Mouse (Mus musculus) neural tube, embryonic 15.5 days (tissue): ENCODE data around the gene Maml2. TPM values are rescaled to one million over a fixed set of nuclear protein-coding genes. Genes with fewer than 3 reads are reported as not detected.

Experiments used
- ATAC-seq: fragments of 200-750 bp; cut with Nextera tagmentation; 2 replicates; pipeline ENCODE4 v1.8.0; 2017; ENCODE audit warnings: mild to moderate bottlenecking, moderate TSS enrichment, moderate library complexity; ENCODE audit not compliant: low FRiP score
- H3K27ac ChIP-seq: fragments of 300-500 bp; sonication (generic); replicated peaks from 2 replicates; pipeline ENCODE4 v1.5.1; 2015; ENCODE audit warnings: mild to moderate bottlenecking, inconsistent platforms
- H3K27me3 ChIP-seq: fragments of 300-500 bp; sonication (generic); replicated peaks from 2 replicates; pipeline ENCODE4 v1.6.1; 2015; ENCODE audit warnings: inconsistent platforms
- H3K36me3 ChIP-seq: fragments of 300-500 bp; sonication (generic); 2 replicates; pipeline ENCODE4 v1.6.1; 2015; ENCODE audit warnings: inconsistent platforms
- H3K4me1 ChIP-seq: fragments of 300-500 bp; sonication (generic); 2 replicates; pipeline ENCODE4 v1.6.1; 2015; ENCODE audit warnings: inconsistent platforms
- H3K4me2 ChIP-seq: fragments of 300-500 bp; sonication (generic); 2 replicates; pipeline ENCODE4 v1.6.1; 2015; ENCODE audit warnings: inconsistent platforms, mild to moderate bottlenecking, moderate library complexity
- H3K4me3 ChIP-seq: fragments of 300-500 bp; sonication (generic); replicated peaks from 2 replicates; pipeline ENCODE4 v1.5.1; 2015; ENCODE audit warnings: mild to moderate bottlenecking, inconsistent platforms
- H3K9ac ChIP-seq: fragments of 300-500 bp; sonication (generic); replicated peaks from 2 replicates; pipeline ENCODE4 v1.6.1; 2015; ENCODE audit warnings: mild to moderate bottlenecking, inconsistent platforms
- H3K9me3 ChIP-seq: fragments of 300-500 bp; sonication (generic); replicated peaks from 2 replicates; pipeline ENCODE4 v1.6.1; 2016; ENCODE audit warnings: inconsistent platforms
- WGBS: fragments of 180-500 bp; shearing (Covaris S2); methylation state at CpG from one replicate; pipeline ENCODE4 v1.1.7; 2015; ENCODE audit warnings: mixed read lengths; 5-methylcytosine and 5-hydroxymethylcytosine counted together
- polyA plus RNA-seq: library from polyadenylated mRNA; unstranded; fragments of >200 nt; fragmentation: Nextera tagmentation; extraction: Ambion mirVana; gene quantifications from 2 replicates; pipeline ENCODE4 v1.2.1, GENCODE M21; 2015

Gene Maml2
- polyA plus RNA-seq, 1 experiment from 2014 or later = 12.0 TPM

GRCm38 (mm10) chr9:13587085-13587933, 289.6 kb downstream of the Maml2 start:
- Histone ChIP-seq H3K9ac (no peak overlapping the region), H3K4me1 (peaks cover 20% of the 10 kb centered on the region), H3K27ac (peak overlapping the region; percentile 35), H3K4me3 (no peak overlapping the region), H3K9me3 (no peaks in the 10 kb centered on the region), H3K27me3 (no peaks in the 10 kb centered on the region), H3K4me2 (no peak overlapping the region), H3K36me3 (no peaks in the 10 kb centered on the region)
- 44% methylated on average over 9 of the region's 9 CpGs for WGBS
- peak; percentile 49; the same call in 1 of the 2 replicates for ATAC-seq

- no peaks in the 10 kb centered on the region for H3K36me3 ChIP-seq
- H3K27ac ChIP-seq = no peak overlapping the region
- H3K4me3 ChIP-seq = no peak overlapping the region
- 100% methylated on average over 1 of the region's 1 CpGs for WGBS
- H3K9ac ChIP-seq = no peak overlapping the region
- no peak for ATAC-seq
- no peaks in the 10 kb centered on the region for H3K27me3 ChIP-seq
- no peak overlapping the region for H3K4me2 ChIP-seq
- H3K9me3 ChIP-seq = no peaks in the 10 kb centered on the region
- H3K4me1 ChIP-seq = peaks cover 23% of the 10 kb centered on the region
Measured at GRCm38 (mm10) chr9:13588786-13589185, 291.0 kb downstream of the Maml2 start.

- Histone ChIP-seq H3K36me3 (no peaks in the 10 kb centered on the region), H3K4me1 (peaks cover 32% of the 10 kb centered on the region), H3K4me2 (no peak overlapping the region), H3K27me3 (no peaks in the 10 kb centered on the region), H3K9ac (no peak overlapping the region), H3K27ac (0 out of 2 replicates have a peak overlapping the region, but pooled peaks have one; percentile 18), H3K4me3 (no peak overlapping the region), H3K9me3 (no peaks in the 10 kb centered on the region)
- 82% methylated on average over 10 of the region's 10 CpGs for WGBS
- no peak for ATAC-seq
Measured at GRCm38 (mm10) chr9:13592701-13593100, 294.9 kb downstream of the Maml2 start.

GRCm38 (mm10) chr9:13597736-13598135, 300.0 kb downstream of the Maml2 start:
- Histone ChIP-seq H3K4me1 (peaks cover 34% of the 10 kb centered on the region), H3K27ac (no peak overlapping the region), H3K4me3 (no peak overlapping the region), H3K27me3 (no peaks in the 10 kb centered on the region), H3K4me2 (no peak overlapping the region), H3K9ac (no peak overlapping the region), H3K9me3 (no peaks in the 10 kb centered on the region), H3K36me3 (no peaks in the 10 kb centered on the region)
- no peak for ATAC-seq
- 86% methylated on average over 6 of the region's 6 CpGs for WGBS

- H3K4me2 ChIP-seq = no peak overlapping the region
- H3K9me3 ChIP-seq = no peaks in the 10 kb centered on the region
- no peak overlapping the region for H3K4me3 ChIP-seq
- H3K27me3 ChIP-seq = no peaks in the 10 kb centered on the region
- H3K4me1 ChIP-seq = peaks cover 28% of the 10 kb centered on the region
- H3K9ac ChIP-seq = no peak overlapping the region
- ATAC-seq = no peak
- WGBS = 85% methylated on average over 4 of the region's 4 CpGs
- no peaks in the 10 kb centered on the region for H3K36me3 ChIP-seq
- H3K27ac ChIP-seq = no peak overlapping the region
Measured at GRCm38 (mm10) chr9:13598596-13599333, 301.0 kb downstream of the Maml2 start.

GRCm38 (mm10) chr9:13599334-13599614, 301.5 kb downstream of the Maml2 start:
- no peaks in the 10 kb centered on the region for H3K36me3 ChIP-seq
- no peak overlapping the region for H3K27ac ChIP-seq
- no peaks in the 10 kb centered on the region for H3K9me3 ChIP-seq
- no peaks in the 10 kb centered on the region for H3K27me3 ChIP-seq
- no peak overlapping the region for H3K4me3 ChIP-seq
- H3K9ac ChIP-seq = no peak overlapping the region
- H3K4me1 ChIP-seq = peaks cover 23% of the 10 kb centered on the region
- WGBS = 77% methylated on average over 3 of the region's 3 CpGs
- no peak overlapping the region for H3K4me2 ChIP-seq
- ATAC-seq = no peak

- no peaks in the 10 kb centered on the region for H3K27me3 ChIP-seq
- WGBS = 95% methylated on average over 6 of the region's 6 CpGs
Measured at GRCm38 (mm10) chr9:13599800-13600199, 302.0 kb downstream of the Maml2 start.

GRCm38 (mm10) chr9:13601729-13602128, 304.0 kb downstream of the Maml2 start:
- Histone ChIP-seq H3K27ac (no peak overlapping the region), H3K4me3 (no peak overlapping the region), H3K36me3 (no peaks in the 10 kb centered on the region)

More at GRCm38 (mm10) chr9:13599800-13600199, 302.0 kb downstream of the Maml2 start:
- peaks cover 19% of the 10 kb centered on the region for H3K4me1 ChIP-seq
- H3K9me3 ChIP-seq = no peaks in the 10 kb centered on the region
- H3K4me3 ChIP-seq = no peak overlapping the region
- ATAC-seq = no peak
- no peak overlapping the region for H3K9ac ChIP-seq
- H3K36me3 ChIP-seq = no peaks in the 10 kb centered on the region
- H3K27ac ChIP-seq = no peak overlapping the region
- H3K4me2 ChIP-seq = no peak overlapping the region

GRCm38 (mm10) chr9:13603533-13604143, 305.9 kb downstream of the Maml2 start:
- Histone ChIP-seq H3K27me3 (no peaks in the 10 kb centered on the region), H3K4me2 (no peak overlapping the region), H3K4me3 (no peak overlapping the region), H3K4me1 (no peaks in the 10 kb centered on the region), H3K27ac (no peak overlapping the region), H3K9me3 (no peaks in the 10 kb centered on the region), H3K36me3 (no peaks in the 10 kb centered on the region), H3K9ac (no peak overlapping the region)
- WGBS = 64% methylated on average over 8 of the region's 8 CpGs
- ATAC-seq = peak; percentile 49; the same call in 1 of the 2 replicates

More at GRCm38 (mm10) chr9:13601729-13602128, 304.0 kb downstream of the Maml2 start:
- WGBS = 67% methylated on average over 3 of the region's 3 CpGs
- 0 out of 2 replicates have a peak, but pooled peaks cover 7% of the 10 kb centered on the region for H3K4me1 ChIP-seq
- H3K9me3 ChIP-seq = no peaks in the 10 kb centered on the region
- no peaks in the 10 kb centered on the region for H3K27me3 ChIP-seq
- no peak overlapping the region for H3K4me2 ChIP-seq
- ATAC-seq = no peak
- H3K9ac ChIP-seq = no peak overlapping the region

GRCm38 (mm10) chr9:13607609-13608185, 309.9 kb downstream of the Maml2 start:
- WGBS = 73% methylated on average over 8 of the region's 8 CpGs
- Histone ChIP-seq H3K4me2 (no peak overlapping the region), H3K27me3 (no peaks in the 10 kb centered on the region), H3K9me3 (no peaks in the 10 kb centered on the region), H3K36me3 (no peaks in the 10 kb centered on the region), H3K9ac (no peak overlapping the region), H3K27ac (no peak overlapping the region), H3K4me1 (peaks cover 2% of the 10 kb centered on the region; the same call in 1 of the 2 replicates), H3K4me3 (no peak overlapping the region)
- ATAC-seq = no peak

- no peak for ATAC-seq
- no peak overlapping the region for H3K4me2 ChIP-seq
- H3K9me3 ChIP-seq = no peaks in the 10 kb centered on the region
- H3K27me3 ChIP-seq = no peaks in the 10 kb centered on the region
- WGBS = 68% methylated on average over 3 of the region's 3 CpGs
- H3K9ac ChIP-seq = no peak overlapping the region
- no peak overlapping the region for H3K27ac ChIP-seq
- peaks cover 10% of the 10 kb centered on the region for H3K4me1 ChIP-seq
- no peak overlapping the region for H3K4me3 ChIP-seq
- H3K36me3 ChIP-seq = no peaks in the 10 kb centered on the region
Measured at GRCm38 (mm10) chr9:13608532-13609071, 310.8 kb downstream of the Maml2 start.
